Mouse (Mus musculus): ENCODE results near the gene Snx18. TPM values are rescaled to one million over a fixed set of nuclear protein-coding genes. Genes with fewer than 3 reads are reported as not detected.

Gene Snx18
- 9.5 and 14.2 TPM in 2 replicates for polyA plus RNA-seq (2012; rRNA removed)

DNA sequence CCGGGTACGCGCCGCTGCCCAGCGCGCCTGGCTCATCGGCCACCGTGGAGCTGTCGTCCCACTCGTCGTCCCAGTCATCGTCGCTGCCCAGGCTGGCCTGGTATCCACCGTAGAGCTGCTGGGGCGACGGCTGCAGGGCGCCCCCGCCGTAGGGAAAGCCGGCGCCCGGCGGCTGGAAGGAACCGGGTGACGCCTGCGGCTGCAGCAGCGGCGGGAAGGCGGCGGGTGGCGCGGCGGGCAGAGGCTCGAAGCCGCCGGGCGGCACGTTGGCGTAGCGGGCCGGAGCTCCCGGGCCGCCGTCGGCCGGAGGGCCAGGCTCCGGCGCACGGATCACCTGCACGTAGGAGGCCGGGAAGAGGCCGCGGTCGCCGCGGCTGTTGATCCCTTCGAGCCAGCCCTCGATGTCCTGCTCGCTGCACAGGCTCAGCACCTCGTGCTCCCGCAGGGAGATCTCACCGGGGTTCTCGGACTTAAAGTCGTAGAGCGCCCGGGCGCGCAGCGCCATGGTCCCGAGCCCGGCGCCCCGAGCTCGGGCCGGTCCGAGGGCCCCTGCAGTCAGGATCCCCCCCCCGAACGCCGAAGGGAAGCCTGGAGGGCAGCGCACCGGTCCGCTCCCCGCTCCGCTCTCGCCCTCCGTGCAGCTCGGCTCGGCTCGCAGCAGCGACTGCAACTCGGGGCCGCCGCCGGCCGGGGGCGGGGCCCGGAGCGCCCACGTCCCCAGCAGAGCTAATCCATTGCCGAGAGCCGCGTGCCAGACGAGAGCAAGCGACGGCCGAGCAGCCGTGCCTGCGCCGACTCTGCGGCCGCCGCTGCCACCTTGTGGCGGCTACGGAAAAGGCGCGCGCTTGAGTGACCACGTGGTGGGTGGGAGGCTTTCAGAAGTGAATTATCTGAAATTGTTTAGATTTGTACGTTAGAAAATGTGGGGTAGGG is at the start of gene Snx18:
TSS of gene Snx18 (minus strand) at position 674 of the 933 bp plus-strand sequence.
- DNase-seq (ENCODE audit: low read depth), result peak; percentile 98
- peak; percentile 96 for TF ChIP-seq CTCF (IDR thresholded peaks at IDR 0.05; ENCODE audit: borderline replicate concordance, extremely low read depth, insufficient read depth, insufficient read length)
- TF ChIP-seq POLR2A (IDR thresholded peaks at IDR 0.05; ENCODE audit: borderline replicate concordance, extremely low read depth, insufficient read depth, insufficient read length, poor library complexity, severe bottlenecking), result peak; percentile 94

DNA sequence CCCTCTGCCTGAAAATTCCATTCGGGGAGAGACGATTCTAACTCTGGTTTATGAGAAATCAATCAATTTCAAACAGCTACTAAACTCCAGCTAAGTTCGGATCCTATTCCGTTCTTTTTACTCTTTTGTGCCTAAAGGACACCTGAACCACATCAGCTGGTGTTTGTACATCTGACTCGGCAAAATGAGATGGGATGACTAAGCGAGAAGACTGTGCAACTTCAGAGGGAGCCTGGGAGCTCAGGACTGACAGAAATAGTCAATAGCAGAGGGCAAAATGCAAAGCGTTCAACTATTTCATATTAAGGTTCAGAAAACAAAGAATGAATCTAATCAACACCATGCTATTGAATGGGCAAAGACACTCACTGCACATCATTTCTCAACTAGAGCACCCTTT is 45.5 kb upstream of the Snx18 start:
- TF ChIP-seq POLR2A (IDR thresholded peaks at IDR 0.05; ENCODE audit: borderline replicate concordance, extremely low read depth, insufficient read depth, insufficient read length, poor library complexity, severe bottlenecking) (no peak), CTCF (IDR thresholded peaks at IDR 0.05; ENCODE audit: borderline replicate concordance, extremely low read depth, insufficient read depth, insufficient read length) (no peak)
- DNase-seq (ENCODE audit: low read depth), result no peak

DNA sequence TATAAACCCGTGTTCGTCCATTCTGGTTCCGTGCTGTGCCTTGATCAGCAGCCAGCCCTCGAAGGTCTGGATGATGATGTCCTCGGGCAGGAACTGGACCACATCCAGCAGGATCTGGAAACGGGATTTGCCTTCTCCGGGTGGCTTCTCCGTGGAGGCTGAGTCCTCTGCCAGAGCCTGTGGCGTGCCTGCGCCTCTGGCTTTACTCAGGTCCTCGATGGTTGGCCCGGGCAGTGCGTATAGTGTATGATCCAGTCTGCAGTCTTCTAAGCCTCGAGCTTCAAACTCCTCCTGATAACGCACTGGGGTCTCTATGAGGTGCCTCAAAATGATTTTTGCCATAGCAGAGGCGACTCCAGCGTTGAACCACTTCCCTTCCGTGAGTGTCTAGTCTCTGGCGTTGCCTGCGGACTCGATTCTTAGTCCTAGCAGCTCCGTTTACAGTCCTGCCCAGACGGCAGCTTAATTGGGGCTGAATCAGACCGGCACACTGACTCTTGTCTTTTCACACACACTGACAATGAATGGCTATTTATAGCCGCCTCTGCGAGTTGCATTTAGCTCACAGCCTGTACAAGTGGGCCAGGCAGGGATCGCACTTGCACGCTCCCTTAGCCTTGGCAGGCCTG is 44.9 kb upstream of the Snx18 start, which contains the start of gene Hspb3:
TSS of gene Hspb3 (minus strand) at position 526 of the 629 bp plus-strand sequence.
- no peak for TF ChIP-seq POLR2A (IDR thresholded peaks at IDR 0.05; ENCODE audit: borderline replicate concordance, extremely low read depth, insufficient read depth, insufficient read length, poor library complexity, severe bottlenecking)
- no peak for TF ChIP-seq CTCF (IDR thresholded peaks at IDR 0.05; ENCODE audit: borderline replicate concordance, extremely low read depth, insufficient read depth, insufficient read length)
- peak; percentile 90 for DNase-seq (ENCODE audit: low read depth)

DNA sequence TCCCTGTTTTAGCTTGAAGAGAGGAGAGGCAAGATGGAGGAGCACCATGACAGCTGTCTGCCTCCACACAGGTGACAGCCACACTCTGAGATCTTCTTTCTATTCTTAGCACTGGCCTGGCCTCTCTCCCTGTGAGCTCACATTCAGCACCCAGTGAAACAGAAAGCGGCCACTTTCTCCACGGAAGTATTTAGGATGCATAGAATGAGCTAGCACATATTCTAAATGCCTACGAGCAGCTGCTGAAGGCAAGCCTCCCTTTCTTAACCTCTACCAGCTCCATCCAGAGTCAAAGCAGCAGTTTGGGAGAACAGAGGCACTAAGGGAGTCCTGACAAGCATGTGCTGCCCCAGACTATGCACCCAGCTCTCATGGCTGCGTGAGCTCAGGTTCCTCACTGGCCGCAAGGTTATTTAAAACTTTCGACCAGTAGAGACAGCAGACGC is 43.5 kb upstream of the Snx18 start:
- TF ChIP-seq CTCF (IDR thresholded peaks at IDR 0.05; ENCODE audit: borderline replicate concordance, extremely low read depth, insufficient read depth, insufficient read length), result no peak
- TF ChIP-seq POLR2A (IDR thresholded peaks at IDR 0.05; ENCODE audit: borderline replicate concordance, extremely low read depth, insufficient read depth, insufficient read length, poor library complexity, severe bottlenecking), result no peak
- no peak for DNase-seq (ENCODE audit: low read depth)

DNA sequence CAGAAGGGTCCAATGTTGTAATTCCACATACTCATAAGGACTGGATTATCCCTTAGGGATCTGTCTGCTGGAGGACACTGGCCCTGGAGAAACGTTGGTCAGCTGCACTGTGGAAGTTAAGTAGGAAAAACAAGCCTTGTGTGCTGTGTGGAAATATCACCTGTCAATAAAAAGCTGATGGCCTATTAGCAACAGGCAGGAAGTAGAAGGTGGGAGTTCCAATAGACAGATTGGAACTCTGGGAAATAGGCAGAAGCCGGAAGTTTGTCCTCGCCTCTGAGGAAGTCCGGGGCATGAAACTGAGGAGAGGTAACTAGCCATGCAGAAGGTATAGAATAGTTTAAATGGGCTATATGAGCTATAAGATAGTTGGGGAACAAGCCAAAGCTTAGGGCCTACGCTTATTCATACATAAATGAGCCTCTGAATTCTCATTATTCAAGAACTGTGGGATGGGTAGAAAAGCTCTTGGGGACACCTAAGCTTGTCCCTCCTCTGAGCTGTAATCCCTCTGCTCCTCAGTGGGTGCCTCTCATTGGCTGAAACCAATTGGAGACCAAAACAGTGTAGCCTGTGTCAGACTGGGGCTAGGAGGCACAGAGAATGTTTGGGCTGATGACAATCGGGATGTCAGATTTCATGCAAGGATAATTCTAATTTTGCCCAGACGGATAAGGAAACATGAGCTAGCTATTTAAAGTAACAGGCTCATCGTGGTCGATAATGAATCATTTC is 42.4 kb upstream of the Snx18 start:
- no peak for DNase-seq (ENCODE audit: low read depth)
- no peak for TF ChIP-seq POLR2A (IDR thresholded peaks at IDR 0.05; ENCODE audit: borderline replicate concordance, extremely low read depth, insufficient read depth, insufficient read length, poor library complexity, severe bottlenecking)
- TF ChIP-seq CTCF (IDR thresholded peaks at IDR 0.05; ENCODE audit: borderline replicate concordance, extremely low read depth, insufficient read depth, insufficient read length), result no peak

DNA sequence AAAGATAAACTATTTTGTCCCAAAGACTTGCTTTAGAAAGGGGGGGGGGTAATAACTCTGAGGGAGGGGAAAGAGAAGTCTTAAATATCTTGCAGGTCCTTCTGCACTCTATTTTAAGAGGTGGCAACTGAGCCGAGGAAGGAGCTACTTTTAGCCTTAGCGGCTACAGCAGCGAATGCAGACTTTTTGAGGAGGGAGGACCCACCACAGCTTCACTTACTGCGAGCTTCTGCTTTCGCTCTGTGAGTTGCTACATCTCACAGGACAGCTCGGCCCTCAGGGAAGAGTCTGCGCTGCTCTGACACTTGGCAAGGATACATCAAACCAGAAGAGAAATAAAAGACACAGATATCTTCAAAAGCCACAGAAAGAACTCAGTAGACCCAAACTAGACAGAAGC is 38.8 kb upstream of the Snx18 start:
- no peak for DNase-seq (ENCODE audit: low read depth)
- TF ChIP-seq CTCF (IDR thresholded peaks at IDR 0.05; ENCODE audit: borderline replicate concordance, extremely low read depth, insufficient read depth, insufficient read length), result no peak
- TF ChIP-seq POLR2A (IDR thresholded peaks at IDR 0.05; ENCODE audit: borderline replicate concordance, extremely low read depth, insufficient read depth, insufficient read length, poor library complexity, severe bottlenecking), result no peak

DNA sequence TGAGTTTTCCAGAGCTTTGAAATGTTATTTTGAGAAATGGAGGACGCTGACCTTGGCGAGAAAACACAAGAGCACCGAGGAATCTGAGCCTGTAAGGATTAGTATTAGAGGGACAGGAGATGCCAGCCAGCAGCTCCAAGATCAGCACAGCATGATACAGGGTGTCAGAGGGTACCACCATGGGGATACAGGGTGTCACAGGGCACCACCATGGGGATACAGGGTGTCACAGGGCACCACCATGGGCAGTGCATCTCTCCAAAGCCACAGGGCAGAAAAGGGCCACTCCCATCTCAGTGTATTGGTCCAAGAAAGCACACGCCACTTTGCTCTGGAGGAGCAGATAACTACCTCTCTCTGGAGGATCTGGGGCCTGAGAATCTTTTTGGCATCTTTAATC is 38.3 kb upstream of the Snx18 start:
- TF ChIP-seq POLR2A (IDR thresholded peaks at IDR 0.05; ENCODE audit: borderline replicate concordance, extremely low read depth, insufficient read depth, insufficient read length, poor library complexity, severe bottlenecking) (no peak), CTCF (IDR thresholded peaks at IDR 0.05; ENCODE audit: borderline replicate concordance, extremely low read depth, insufficient read depth, insufficient read length) (no peak)
- DNase-seq (ENCODE audit: low read depth), result no peak

DNA sequence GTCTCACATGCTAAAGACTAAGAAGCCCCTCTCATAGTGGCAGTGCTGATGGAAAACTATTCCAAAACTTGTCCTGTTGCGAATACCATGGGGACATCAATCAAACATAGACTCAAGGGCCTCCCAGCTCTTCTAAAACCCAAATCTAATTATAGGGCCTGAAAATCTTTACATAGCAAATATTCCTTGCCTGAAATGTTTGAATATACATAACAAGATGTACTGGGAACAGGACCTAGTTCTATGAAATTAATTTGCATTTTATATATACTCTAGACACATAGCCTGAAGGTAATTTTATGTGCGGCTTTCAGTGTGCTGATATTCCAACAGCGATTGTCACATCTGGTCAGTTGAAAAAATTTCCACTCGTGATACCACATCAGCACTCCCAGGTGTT is 37.1 kb upstream of the Snx18 start:
- TF ChIP-seq POLR2A (IDR thresholded peaks at IDR 0.05; ENCODE audit: borderline replicate concordance, extremely low read depth, insufficient read depth, insufficient read length, poor library complexity, severe bottlenecking) (no peak), CTCF (IDR thresholded peaks at IDR 0.05; ENCODE audit: borderline replicate concordance, extremely low read depth, insufficient read depth, insufficient read length) (no peak)
- no peak for DNase-seq (ENCODE audit: low read depth)

DNA sequence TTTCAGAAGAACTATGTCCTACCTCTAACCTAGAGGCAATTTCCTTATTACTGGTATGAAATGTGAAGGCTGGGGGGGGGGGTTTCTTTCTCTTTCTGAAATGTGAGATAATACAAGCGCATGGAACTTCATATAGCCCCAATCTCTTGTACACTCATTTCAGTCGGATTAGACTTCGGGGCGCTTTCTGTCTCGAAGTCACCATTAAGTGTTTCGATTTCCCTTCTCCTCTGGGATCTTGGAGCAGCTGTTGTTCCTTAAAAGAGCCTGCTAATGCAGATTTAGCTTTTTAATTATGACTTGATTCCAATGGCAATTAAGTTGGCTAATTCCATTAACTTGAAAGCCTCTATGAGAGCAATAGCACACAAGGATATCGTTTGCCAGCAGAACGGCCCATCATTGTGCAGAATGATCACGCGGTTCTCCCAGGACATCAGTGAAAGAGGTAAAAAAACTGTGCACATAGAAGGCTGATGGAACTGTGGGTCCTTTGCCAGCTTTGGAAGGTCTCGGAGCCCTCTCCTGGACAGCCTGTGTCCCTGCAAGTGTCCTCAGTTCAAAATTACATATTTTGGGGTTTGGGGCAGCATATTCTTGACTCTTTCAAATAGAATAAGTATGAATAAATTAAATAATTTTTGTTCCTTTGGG is 22.7 kb upstream of the Snx18 start:
- TF ChIP-seq POLR2A (IDR thresholded peaks at IDR 0.05; ENCODE audit: borderline replicate concordance, extremely low read depth, insufficient read depth, insufficient read length, poor library complexity, severe bottlenecking) (no peak), CTCF (IDR thresholded peaks at IDR 0.05; ENCODE audit: borderline replicate concordance, extremely low read depth, insufficient read depth, insufficient read length) (peak; percentile 61)
- DNase-seq (ENCODE audit: low read depth), result peak; percentile 72

DNA sequence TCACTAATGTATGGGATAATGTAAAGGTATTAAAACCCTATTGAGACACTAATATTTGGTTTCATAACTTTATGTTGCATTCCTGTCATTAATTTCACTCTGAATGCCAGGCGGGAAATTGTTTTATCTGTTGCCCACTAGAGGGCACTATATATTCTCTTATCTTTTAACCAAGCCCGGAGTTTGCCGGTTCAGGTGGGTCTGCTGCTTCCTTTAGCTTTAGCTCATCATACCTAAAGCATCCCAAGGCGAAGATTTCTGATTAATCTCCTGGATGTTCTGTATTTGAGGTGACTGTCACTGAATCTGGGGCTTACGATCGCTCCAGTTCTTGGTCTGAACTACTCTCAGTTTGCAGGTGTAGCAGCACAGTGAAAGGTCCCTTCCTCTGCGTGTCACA is 20.6 kb upstream of the Snx18 start:
- TF ChIP-seq POLR2A (IDR thresholded peaks at IDR 0.05; ENCODE audit: borderline replicate concordance, extremely low read depth, insufficient read depth, insufficient read length, poor library complexity, severe bottlenecking), result no peak
- TF ChIP-seq CTCF (IDR thresholded peaks at IDR 0.05; ENCODE audit: borderline replicate concordance, extremely low read depth, insufficient read depth, insufficient read length), result peak; percentile 53; the same call in 1 of the 2 replicates
- peak; percentile 72 for DNase-seq (ENCODE audit: low read depth)
